Mouse (Mus musculus) kidney, embryonic 16.5 days (tissue): ENCODE data around the gene Dus1l. TPM values are rescaled to one million over a fixed set of nuclear protein-coding genes. Genes with fewer than 3 reads are reported as not detected.
A peak's percentile ranks its signal among the peaks of the same experiment; 100 is the strongest.
"Not testable (repeated sequence)": the region's sequence is repeated elsewhere in the genome, so short reads cannot be mapped to it uniquely, and the experiment has no call there.

ENCODE experiments used
- ATAC-seq: fragments of 200-750 bp; cut with Nextera tagmentation; 2 replicates; pipeline ENCODE4 v1.8.0; 2017; ENCODE audit warnings: moderate TSS enrichment; ENCODE audit not compliant: low FRiP score, low TSS enrichment
- H3K27ac ChIP-seq: fragments of 300-500 bp; sonication (generic); 2 replicates; pipeline ENCODE4 v1.5.1; 2014; ENCODE audit warnings: low read length
- H3K27me3 ChIP-seq: fragments of 300-500 bp; sonication (generic); 2 replicates; pipeline ENCODE4 v1.6.1; 2014; ENCODE audit warnings: low read length, control low read depth, mixed read lengths; ENCODE audit not compliant: insufficient read depth
- H3K36me3 ChIP-seq: fragments of 300-500 bp; sonication (generic); 2 replicates; pipeline ENCODE4 v1.6.1; 2014; ENCODE audit warnings: low read length, control low read depth, mixed read lengths; ENCODE audit not compliant: insufficient read depth
- H3K4me1 ChIP-seq: fragments of 300-500 bp; sonication (generic); 2 replicates; pipeline ENCODE4 v1.6.1; 2014; ENCODE audit warnings: low read length, control low read depth, mixed read lengths; ENCODE audit not compliant: insufficient read depth
- H3K4me2 ChIP-seq: fragments of 300-500 bp; sonication (generic); replicated peaks from 2 replicates; pipeline ENCODE4 v1.6.1; 2014; ENCODE audit warnings: low read depth, low read length
- H3K4me3 ChIP-seq: fragments of 300-500 bp; sonication (generic); 2 replicates; pipeline ENCODE4 v1.5.1; 2014; ENCODE audit warnings: mild to moderate bottlenecking, low read length
- H3K9ac ChIP-seq: fragments of 300-500 bp; sonication (generic); replicated peaks from 2 replicates; pipeline ENCODE4 v1.6.1; 2014; ENCODE audit warnings: low read length
- H3K9me3 ChIP-seq: fragments of 300-500 bp; sonication (generic); 2 replicates; pipeline ENCODE4 v1.6.1; 2016; ENCODE audit warnings: low read length, control low read depth
- WGBS: fragments of 180-500 bp; shearing (Covaris S2); extraction: QIAGEN DNeasy Blood & Tissue Kit; methylation state at CpG from one replicate; pipeline ENCODE4 v1.1.7; 2014; 5-methylcytosine and 5-hydroxymethylcytosine counted together
- polyA plus RNA-seq: library from polyadenylated mRNA; unstranded; fragments of >200 nt; fragmentation: Nextera tagmentation; extraction: Ambion mirVana; gene quantifications from 2 replicates; pipeline ENCODE4 v1.2.1, GENCODE M21; 2015

Gene Dus1l
- 89.9 and 91.0 TPM in 2 replicates for polyA plus RNA-seq

GRCm38 (mm10) chr11:120795756-120796613, at the start of gene Dus1l:
TSS of gene Dus1l (minus strand) at chr11:120796403.
- Histone ChIP-seq H3K9me3 (no peaks in the 10 kb centered on the region), H3K27ac (peak within 1 kb of the TSS; percentile 83), H3K4me1 (peaks cover 25% of the 10 kb centered on the region), H3K4me3 (peak within 1 kb of the TSS; percentile 94), H3K27me3 (no peaks in the 10 kb centered on the region), H3K36me3 (peaks cover 35% of the 10 kb centered on the region), H3K4me2 (peak within 1 kb of the TSS; percentile 93), H3K9ac (peak within 1 kb of the TSS; percentile 95)
- 2% methylated on average over 59 of the region's 59 CpGs for WGBS
- ATAC-seq, result peak; percentile 87

- WGBS, result 88% methylated on average over 4 of the region's 4 CpGs
- H3K36me3 ChIP-seq, result no peaks in the 10 kb centered on the region
- no peak overlapping the region for H3K9ac ChIP-seq
- no peak overlapping the region for H3K27ac ChIP-seq
- no peaks in the 10 kb centered on the region for H3K27me3 ChIP-seq
- ATAC-seq, result no peak
- H3K9me3 ChIP-seq, result no peaks in the 10 kb centered on the region
- no peak overlapping the region for H3K4me3 ChIP-seq
- H3K4me2 ChIP-seq, result no peak overlapping the region
- H3K4me1 ChIP-seq, result no peaks in the 10 kb centered on the region
Measured at GRCm38 (mm10) chr11:120844329-120844728, 48.1 kb upstream of the Dus1l start.

- ATAC-seq, result no peak
- no peaks in the 10 kb centered on the region for H3K36me3 ChIP-seq
- no peak overlapping the region for H3K9ac ChIP-seq
- no peaks in the 10 kb centered on the region for H3K4me1 ChIP-seq
- no peak overlapping the region for H3K4me3 ChIP-seq
- 71% methylated on average over 8 of the region's 8 CpGs for WGBS
- H3K27ac ChIP-seq, result no peak overlapping the region
- H3K27me3 ChIP-seq, result no peaks in the 10 kb centered on the region
- no peak overlapping the region for H3K4me2 ChIP-seq
- H3K9me3 ChIP-seq, result no peaks in the 10 kb centered on the region
Measured at GRCm38 (mm10) chr11:120833555-120834280, 37.5 kb upstream of the Dus1l start.

GRCm38 (mm10) chr11:120832962-120833361, 36.8 kb upstream of the Dus1l start:
- 94% methylated on average over 5 of the region's 5 CpGs for WGBS
- not testable (repeated sequence) for H3K4me1 ChIP-seq, H3K4me2 ChIP-seq, H3K27me3 ChIP-seq, H3K9ac ChIP-seq, ATAC-seq, H3K36me3 ChIP-seq, H3K9me3 ChIP-seq, H3K4me3 ChIP-seq, H3K27ac ChIP-seq

GRCm38 (mm10) chr11:120831659-120832440, 35.6 kb upstream of the Dus1l start:
- Histone ChIP-seq H3K27ac (no peak overlapping the region), H3K9me3 (no peaks in the 10 kb centered on the region), H3K27me3 (no peaks in the 10 kb centered on the region), H3K4me1 (no peaks in the 10 kb centered on the region), H3K9ac (no peak overlapping the region), H3K4me2 (no peak overlapping the region), H3K4me3 (no peak overlapping the region), H3K36me3 (no peaks in the 10 kb centered on the region)
- WGBS, result 72% methylated on average over 3 of the region's 3 CpGs
- ATAC-seq, result no peak

- 0 out of 2 replicates have a peak, but pooled peaks cover 4% of the 10 kb centered on the region for H3K36me3 ChIP-seq
- H3K4me2 ChIP-seq, result no peak overlapping the region
- no peaks in the 10 kb centered on the region for H3K9me3 ChIP-seq
- H3K27ac ChIP-seq, result no peak overlapping the region
- WGBS, result 76% methylated on average over 12 of the region's 12 CpGs
- no peak overlapping the region for H3K9ac ChIP-seq
- H3K4me1 ChIP-seq, result peaks cover 1% of the 10 kb centered on the region
- no peak overlapping the region for H3K4me3 ChIP-seq
- ATAC-seq, result no peak
- H3K27me3 ChIP-seq, result no peaks in the 10 kb centered on the region
Measured at GRCm38 (mm10) chr11:120830686-120831085, 34.5 kb upstream of the Dus1l start.

- no peak overlapping the region for H3K27ac ChIP-seq
- WGBS, result 81% methylated on average over 10 of the region's 10 CpGs
Measured at GRCm38 (mm10) chr11:120829757-120830532, 33.7 kb upstream of the Dus1l start.

GRCm38 (mm10) chr11:120828416-120828815, 32.2 kb upstream of the Dus1l start:
- H3K4me2 ChIP-seq, result no peak overlapping the region
- no peaks in the 10 kb centered on the region for H3K27me3 ChIP-seq
- no peak for ATAC-seq
- H3K36me3 ChIP-seq, result 0 out of 2 replicates have a peak, but pooled peaks cover 4% of the 10 kb centered on the region
- no peak overlapping the region for H3K27ac ChIP-seq
- no peaks in the 10 kb centered on the region for H3K9me3 ChIP-seq
- peaks cover 10% of the 10 kb centered on the region for H3K4me1 ChIP-seq
- no peak overlapping the region for H3K4me3 ChIP-seq
- WGBS, result 85% methylated on average over 4 of the region's 4 CpGs
- no peak overlapping the region for H3K9ac ChIP-seq

More at GRCm38 (mm10) chr11:120829757-120830532, 33.7 kb upstream of the Dus1l start:
- Histone ChIP-seq H3K4me3 (no peak overlapping the region), H3K36me3 (0 out of 2 replicates have a peak, but pooled peaks cover 4% of the 10 kb centered on the region), H3K4me1 (peaks cover 9% of the 10 kb centered on the region), H3K27me3 (no peaks in the 10 kb centered on the region), H3K9ac (no peak overlapping the region), H3K9me3 (no peaks in the 10 kb centered on the region), H3K4me2 (no peak overlapping the region)
- no peak for ATAC-seq
